Mouse (Mus musculus): ENCODE results near the gene Tle3. TPM values are rescaled to one million over a fixed set of nuclear protein-coding genes. Genes with fewer than 3 reads are reported as not detected.

Tle3 gene
- polyA plus RNA-seq, 2 experiments: 2.9 to 4.6 TPM

- no peak overlapping the region for H3K27ac ChIP-seq
- no peaks in the 10 kb centered on the region for H3K27me3 ChIP-seq (ENCODE audit: control insufficient read depth, insufficient read depth, low read length)
- no peak overlapping the region for H3K9ac ChIP-seq (replicated peaks)
- no peak for ATAC-seq (ENCODE audit: insufficient read depth)
- 12% methylated on average over 6 of the region's 6 CpGs for WGBS (ENCODE audit: insufficient replicate concordance)
- no peaks in the 10 kb centered on the region for H3K9me3 ChIP-seq (ENCODE audit: control insufficient read depth, low read length)
- TF ChIP-seq CTCF (IDR thresholded peaks at IDR 0.05; ENCODE audit: low read depth) (no peak), EP300 (IDR thresholded peaks at IDR 0.05; ENCODE audit: low read depth) (no peak)
- no peaks in the 10 kb centered on the region for H3K36me3 ChIP-seq (replicated peaks; ENCODE audit: control insufficient read depth, insufficient read depth, low read depth)
- H3K4me2 ChIP-seq (ENCODE audit: low read depth): no peak overlapping the region
- H3K4me3 ChIP-seq (ENCODE audit: insufficient read depth in 1 of 2, low read depth in 2 of 2, low read length in 2 of 2): no peak overlapping the region
- no peak for DNase-seq (ENCODE audit: low read depth in 3 of 3, low spot score in 3 of 3)
- peaks cover 0 to 2% of the 10 kb centered on the region in 2 experiments; a peak in 1 of 4 replicates for H3K4me1 ChIP-seq (replicated peaks; ENCODE audit: control insufficient read depth in 2 of 2, insufficient read depth in 2 of 2, low read length in 1 of 2)
These were observed 54.9 kb downstream of the Tle3 start for GRCm38 (mm10) chr9:61427051-61427450.

- ATAC-seq (ENCODE audit: insufficient read depth): no peak
- DNase-seq (ENCODE audit: low read depth in 3 of 3, low spot score in 3 of 3): no peak
- H3K27me3 ChIP-seq (ENCODE audit: control insufficient read depth, insufficient read depth, low read length): no peaks in the 10 kb centered on the region
- no peaks in the 10 kb centered on the region for H3K36me3 ChIP-seq (replicated peaks; ENCODE audit: control insufficient read depth, insufficient read depth, low read depth)
- WGBS (ENCODE audit: insufficient replicate concordance): 56% methylated on average over 3 of the region's 3 CpGs
- TF ChIP-seq CTCF (IDR thresholded peaks at IDR 0.05; ENCODE audit: low read depth) (no peak), EP300 (IDR thresholded peaks at IDR 0.05; ENCODE audit: low read depth) (no peak)
- H3K4me1 ChIP-seq (replicated peaks; ENCODE audit: control insufficient read depth in 2 of 2, insufficient read depth in 2 of 2, low read length in 1 of 2): peaks cover 0 to 2% of the 10 kb centered on the region in 2 experiments; a peak in 1 of 4 replicates
- no peak overlapping the region for H3K27ac ChIP-seq
- H3K9ac ChIP-seq (replicated peaks): no peak overlapping the region
- no peak overlapping the region for H3K4me2 ChIP-seq (ENCODE audit: low read depth)
- no peak overlapping the region for H3K4me3 ChIP-seq (ENCODE audit: insufficient read depth in 1 of 2, low read depth in 2 of 2, low read length in 2 of 2)
- H3K9me3 ChIP-seq (ENCODE audit: control insufficient read depth, low read length): no peaks in the 10 kb centered on the region
These were observed 55.7 kb downstream of the Tle3 start for GRCm38 (mm10) chr9:61427901-61428300.

GRCm38 (mm10) chr9:61431830-61432229, 59.7 kb downstream of the Tle3 start:
- H3K4me3 ChIP-seq (ENCODE audit: insufficient read depth in 1 of 2, low read depth in 2 of 2, low read length in 2 of 2): no peak overlapping the region
- no peak overlapping the region for H3K4me2 ChIP-seq (ENCODE audit: low read depth)
- H3K27me3 ChIP-seq (ENCODE audit: control insufficient read depth, insufficient read depth, low read length): no peaks in the 10 kb centered on the region; the same call in 1 of the 2 replicates
- H3K9ac ChIP-seq (replicated peaks): no peak overlapping the region
- no peak for DNase-seq (ENCODE audit: low read depth in 3 of 3, low spot score in 3 of 3)
- H3K9me3 ChIP-seq (ENCODE audit: control insufficient read depth, low read length): no peaks in the 10 kb centered on the region
- no peaks in the 10 kb centered on the region; a peak in 1 of 4 replicates for H3K4me1 ChIP-seq (replicated peaks; ENCODE audit: control insufficient read depth in 2 of 2, insufficient read depth in 2 of 2, low read length in 1 of 2)
- no peak for ATAC-seq (ENCODE audit: insufficient read depth)
- H3K27ac ChIP-seq: no peak overlapping the region
- TF ChIP-seq CTCF (IDR thresholded peaks at IDR 0.05; ENCODE audit: low read depth): no peak
- TF ChIP-seq EP300 (IDR thresholded peaks at IDR 0.05; ENCODE audit: low read depth): no peak
- WGBS (ENCODE audit: insufficient replicate concordance): 41% methylated on average over 4 of the region's 4 CpGs
- no peaks in the 10 kb centered on the region for H3K36me3 ChIP-seq (replicated peaks; ENCODE audit: control insufficient read depth, insufficient read depth, low read depth)

GRCm38 (mm10) chr9:61433206-61433605, 61.0 kb downstream of the Tle3 start:
- no peaks in the 10 kb centered on the region for H3K36me3 ChIP-seq (replicated peaks; ENCODE audit: control insufficient read depth, insufficient read depth, low read depth)
- DNase-seq (ENCODE audit: low read depth in 3 of 3, low spot score in 3 of 3) (no peak), ATAC-seq (ENCODE audit: insufficient read depth) (no peak)
- H3K4me2 ChIP-seq (ENCODE audit: low read depth): no peak overlapping the region
- no peaks in the 10 kb centered on the region; a peak in 1 of 4 replicates for H3K4me1 ChIP-seq (replicated peaks; ENCODE audit: control insufficient read depth in 2 of 2, insufficient read depth in 2 of 2, low read length in 1 of 2)
- no peaks in the 10 kb centered on the region for H3K9me3 ChIP-seq (ENCODE audit: control insufficient read depth, low read length)
- no peak for TF ChIP-seq CTCF (IDR thresholded peaks at IDR 0.05; ENCODE audit: low read depth)
- no peak for TF ChIP-seq EP300 (IDR thresholded peaks at IDR 0.05; ENCODE audit: low read depth)
- H3K4me3 ChIP-seq (ENCODE audit: insufficient read depth in 1 of 2, low read depth in 2 of 2, low read length in 2 of 2): no peak overlapping the region
- no peaks in the 10 kb centered on the region; the same call in 1 of the 2 replicates for H3K27me3 ChIP-seq (ENCODE audit: control insufficient read depth, insufficient read depth, low read length)
- WGBS (ENCODE audit: insufficient replicate concordance): 58% methylated on average over 2 of the region's 2 CpGs
- H3K9ac ChIP-seq (replicated peaks): no peak overlapping the region
- H3K27ac ChIP-seq: no peak overlapping the region

- H3K4me2 ChIP-seq (ENCODE audit: low read depth): no peak overlapping the region
- DNase-seq (ENCODE audit: low read depth in 3 of 3, low spot score in 3 of 3) (no peak), ATAC-seq (ENCODE audit: insufficient read depth) (no peak)
- TF ChIP-seq EP300 (IDR thresholded peaks at IDR 0.05; ENCODE audit: low read depth): no peak
- no peak for TF ChIP-seq CTCF (IDR thresholded peaks at IDR 0.05; ENCODE audit: low read depth)
- 53% methylated on average over 11 of the region's 11 CpGs for WGBS (ENCODE audit: insufficient replicate concordance)
- no peaks in the 10 kb centered on the region for H3K9me3 ChIP-seq (ENCODE audit: control insufficient read depth, low read length)
- H3K9ac ChIP-seq (replicated peaks): no peak overlapping the region
- H3K4me1 ChIP-seq (replicated peaks; ENCODE audit: control insufficient read depth in 2 of 2, insufficient read depth in 2 of 2, low read length in 1 of 2): no peaks in the 10 kb centered on the region; a peak in 1 of 4 replicates
- no peak overlapping the region for H3K4me3 ChIP-seq (ENCODE audit: insufficient read depth in 1 of 2, low read depth in 2 of 2, low read length in 2 of 2)
- no peak overlapping the region for H3K27ac ChIP-seq
- no peaks in the 10 kb centered on the region for H3K36me3 ChIP-seq (replicated peaks; ENCODE audit: control insufficient read depth, insufficient read depth, low read depth)
- no peaks in the 10 kb centered on the region; the same call in 1 of the 2 replicates for H3K27me3 ChIP-seq (ENCODE audit: control insufficient read depth, insufficient read depth, low read length)
These were observed 61.9 kb downstream of the Tle3 start for GRCm38 (mm10) chr9:61434062-61434461.

Measured in liver, embryonic 14.5 days (tissue).